Mouse (Mus musculus): ENCODE results near the gene Serpinb3b. TPM values are rescaled to one million over a fixed set of nuclear protein-coding genes. Genes with fewer than 3 reads are reported as not detected.
A peak's percentile ranks its signal among the peaks of the same experiment; 100 is the strongest.
"Not testable (repeated sequence)": the region's sequence is repeated elsewhere in the genome, so short reads cannot be mapped to it uniquely, and the experiment has no call there.

The Serpinb3b gene
- total RNA-seq (2017): not detected in 2 replicates

DNA sequence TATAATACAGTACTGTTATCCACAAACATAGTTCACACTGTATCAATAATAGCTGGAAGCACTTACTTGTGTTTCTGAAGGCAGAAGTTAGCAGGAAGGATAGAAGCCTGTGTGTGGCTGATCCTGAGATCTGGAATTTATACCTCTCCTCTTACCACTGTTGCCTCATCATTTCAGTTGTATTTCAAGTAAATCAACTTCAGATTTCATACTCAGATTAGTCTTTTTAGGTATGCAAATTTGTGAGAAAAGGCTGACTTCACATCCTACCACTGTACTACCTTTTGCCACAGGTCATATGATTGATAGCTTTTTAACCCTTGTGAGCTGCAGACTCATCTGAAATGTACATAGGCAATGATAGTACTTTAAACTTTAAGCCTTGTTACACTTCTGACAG is at the start of gene Serpinb3b, which contains the start of gene Serpinb3c:
Gene Serpinb3b (minus strand): TSS at position 101 of the 400 bp plus-strand sequence.
Gene Serpinb3c (minus strand): TSS at position 111 of the 400 bp plus-strand sequence.
- not testable (repeated sequence) for ATAC-seq (replicated peaks in 1 of 2; ENCODE audit: insufficient read depth in 1 of 2, low FRiP score in 2 of 2, low TSS enrichment in 1 of 2, low read depth in 1 of 2, poor library complexity in 2 of 2, severe bottlenecking in 2 of 2)

DNA sequence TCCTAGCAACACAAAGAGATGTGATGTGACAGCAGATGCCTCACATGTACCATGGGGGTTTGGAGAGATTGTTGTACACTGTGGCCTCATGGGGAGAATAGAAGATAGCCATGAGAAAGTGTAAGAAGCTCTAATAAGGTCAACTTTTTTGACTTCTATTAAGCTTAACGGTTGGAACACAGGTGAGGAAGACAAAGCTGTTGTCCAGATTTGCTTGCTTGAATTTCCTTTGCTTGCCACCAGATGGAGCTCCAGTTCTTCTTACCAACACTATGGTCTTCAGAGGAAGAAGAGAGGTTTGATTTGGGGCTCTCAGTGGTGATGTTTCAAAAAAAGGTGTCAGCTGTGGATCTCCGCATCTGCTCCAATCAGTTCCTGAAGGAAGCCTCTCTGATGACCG is 35.0 kb downstream of the Serpinb3b start:
- peak; percentile 69 to 71 for ATAC-seq (replicated peaks in 1 of 2; ENCODE audit: insufficient read depth in 1 of 2, low FRiP score in 2 of 2, low TSS enrichment in 1 of 2, low read depth in 1 of 2, poor library complexity in 2 of 2, severe bottlenecking in 2 of 2)

- not testable (repeated sequence) for ATAC-seq (replicated peaks in 1 of 2; ENCODE audit: insufficient read depth in 1 of 2, low FRiP score in 2 of 2, low TSS enrichment in 1 of 2, low read depth in 1 of 2, poor library complexity in 2 of 2, severe bottlenecking in 2 of 2)
These were observed 60.9 kb downstream of the Serpinb3b start for GRCm38 (mm10) chr1:107217276-107217675.

DNA sequence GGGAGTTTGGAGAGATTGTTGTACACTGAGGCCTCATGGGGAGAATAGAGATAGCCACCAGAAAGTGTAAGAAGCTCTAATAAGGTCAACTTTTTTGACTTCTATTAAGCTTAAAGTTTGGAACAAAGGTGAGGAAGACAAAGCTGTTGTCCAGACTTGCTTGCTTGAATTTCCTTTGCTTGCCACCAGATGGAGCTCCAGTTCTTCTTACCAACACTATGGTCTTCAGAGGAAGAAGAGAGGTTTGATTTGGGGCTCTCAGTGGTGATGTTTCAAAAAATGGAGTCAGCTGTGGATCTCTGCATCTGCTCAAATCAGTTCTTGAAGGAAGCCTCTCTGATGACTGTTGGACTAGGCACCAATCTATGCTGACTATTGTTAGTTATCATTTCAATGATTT is 150.7 kb downstream of the Serpinb3b start:
- peak in 1 of 2 experiments; percentile 75; a peak in 3 of 4 replicates for ATAC-seq (replicated peaks in 1 of 2; ENCODE audit: insufficient read depth in 1 of 2, low FRiP score in 2 of 2, low TSS enrichment in 1 of 2, low read depth in 1 of 2, poor library complexity in 2 of 2, severe bottlenecking in 2 of 2)

Other genes with a start within 250 kb of the Serpinb3b start
- not detected in 2 replicates for gene Serpinb3a, start 226.1 kb downstream of the Serpinb3b start, total RNA-seq (2017)
- not detected in 2 replicates for gene Serpinb3d, start 194.9 kb downstream of the Serpinb3b start, total RNA-seq (2017)
- gene Serpinb3c, start within 50 bp of the Serpinb3b start, total RNA-seq (2017): not detected in 2 replicates
- gene Serpinb11, start 82.8 kb upstream of the Serpinb3b start, total RNA-seq (2017): not detected in 2 replicates
- gene Serpinb7, start 121.3 kb upstream of the Serpinb3b start, total RNA-seq (2017): not detected in 2 replicates
- gene Serpinb2, start 233.1 kb upstream of the Serpinb3b start, total RNA-seq (2017): 0.50 TPM in 1 of 2 replicates, not detected in the other

Measured in hematopoietic stem cell, adult 5-6 weeks (primary cell).